Mouse (Mus musculus) cerebellum, adult 2 months (tissue): ENCODE results near the gene Phf1.
"Not testable (repeated sequence)": the region's sequence is repeated elsewhere in the genome, so short reads cannot be mapped to it uniquely, and the experiment has no call there.

Experiments
- CTCF ChIP-seq: fragments of 200-500 bp; IDR thresholded peaks from 2 replicates; pipeline ENCODE4 v1.5.1; 2011; ENCODE audit warnings: low read depth, mild to moderate bottlenecking, control low read depth, low read length, moderate library complexity, borderline replicate concordance; ENCODE audit not compliant: insufficient read depth
- POLR2A ChIP-seq: fragments of 200-500 bp; IDR thresholded peaks from 2 replicates; pipeline ENCODE4 v1.6.1; 2011; ENCODE audit warnings: low read length, control low read depth, borderline replicate concordance; ENCODE audit not compliant: insufficient read depth

DNA sequence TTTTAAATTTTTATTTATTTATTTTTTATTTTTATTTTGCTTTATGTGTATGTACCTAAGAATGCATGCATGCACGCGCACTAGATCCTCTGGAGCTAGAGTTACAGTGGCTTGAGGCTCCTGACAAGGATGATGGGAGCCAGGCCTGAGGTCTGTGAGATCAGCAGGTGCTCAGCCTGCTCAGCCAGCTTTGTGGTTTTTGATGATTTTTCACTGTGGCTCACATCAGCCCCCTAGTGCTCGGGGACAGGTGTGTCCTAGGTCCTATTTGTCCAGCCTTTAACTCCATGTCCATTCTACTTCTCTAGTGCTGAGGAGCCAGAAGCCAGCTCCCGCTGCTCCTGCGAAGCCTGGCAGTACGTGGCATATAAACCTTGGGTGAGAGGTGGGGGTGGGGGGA lies 10.5 kb upstream of the Phf1 start:
- not testable (repeated sequence) for TF ChIP-seq CTCF, POLR2A
